Mouse (Mus musculus): ENCODE results near the gene Furin.
A peak's percentile ranks its signal among the peaks of the same experiment; 100 is the strongest.
"Not testable (repeated sequence)": the region's sequence is repeated elsewhere in the genome, so short reads cannot be mapped to it uniquely, and the experiment has no call there.

Gene Furin

DNA sequence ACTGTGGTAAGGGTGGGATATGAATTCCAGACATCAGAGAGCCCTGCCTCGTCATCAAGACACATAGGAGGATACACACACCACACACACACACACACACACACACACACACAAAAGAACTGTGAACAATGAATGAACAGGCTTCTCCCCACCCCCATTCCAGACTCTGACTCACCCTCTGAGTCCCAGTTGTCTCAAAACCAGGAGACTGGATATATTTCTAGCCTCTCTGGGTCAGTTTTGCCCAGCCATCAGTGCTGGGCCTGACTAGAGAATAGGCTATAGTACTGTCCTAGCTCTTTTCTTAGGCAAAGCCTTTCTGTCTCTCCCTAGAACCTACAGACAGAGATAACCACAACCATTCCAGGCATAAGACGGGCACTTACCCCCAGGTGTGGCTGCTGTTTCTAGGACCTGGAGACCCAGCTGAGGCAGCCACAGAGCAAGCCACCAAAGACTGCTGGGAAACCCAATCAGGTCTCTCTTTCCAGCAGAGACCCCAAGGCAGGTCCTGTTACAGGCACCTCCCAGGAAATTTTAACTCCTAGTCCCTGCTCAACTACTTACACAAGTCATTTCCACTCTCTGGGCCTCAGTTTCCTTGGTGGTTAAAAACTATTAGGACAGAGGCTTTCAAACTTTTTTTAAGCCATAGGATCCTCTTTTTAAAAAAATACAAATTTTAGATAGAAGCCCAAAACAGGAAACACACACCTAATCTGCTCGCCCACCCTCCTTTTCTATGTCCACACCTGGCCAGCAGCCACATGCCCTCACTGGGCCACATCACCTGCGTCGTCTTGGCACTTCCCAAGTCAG is 4.0 kb downstream of the Furin start:
- DNase-seq (ENCODE audit: low spot score in 2 of 2): no peak

DNA sequence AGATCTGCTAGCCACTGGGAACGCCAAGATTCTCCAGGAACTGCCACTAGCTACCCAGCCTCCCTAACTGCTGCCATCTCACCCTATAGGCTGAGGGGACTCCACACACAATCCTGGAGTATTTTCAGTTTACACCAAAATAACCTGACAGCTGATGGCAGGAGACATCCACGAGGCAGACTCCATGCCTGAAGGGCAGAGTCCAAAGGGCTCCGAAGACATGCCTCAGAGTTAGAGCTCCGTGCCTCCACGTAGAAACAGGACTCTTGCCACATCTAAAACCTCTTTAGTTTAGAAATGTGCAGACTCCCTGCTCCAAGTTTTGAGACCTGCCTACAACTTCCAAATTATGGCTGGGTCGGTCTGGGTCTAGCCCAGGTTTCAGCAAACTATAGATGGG is 4.7 kb downstream of the Furin start:
- DNase-seq (ENCODE audit: low spot score in 2 of 2): no peak

GRCm38 (mm10) chr7:80400099-80400498 is 5.1 kb downstream of the Furin start:
- DNase-seq (ENCODE audit: low spot score in 2 of 2): no peak

DNA sequence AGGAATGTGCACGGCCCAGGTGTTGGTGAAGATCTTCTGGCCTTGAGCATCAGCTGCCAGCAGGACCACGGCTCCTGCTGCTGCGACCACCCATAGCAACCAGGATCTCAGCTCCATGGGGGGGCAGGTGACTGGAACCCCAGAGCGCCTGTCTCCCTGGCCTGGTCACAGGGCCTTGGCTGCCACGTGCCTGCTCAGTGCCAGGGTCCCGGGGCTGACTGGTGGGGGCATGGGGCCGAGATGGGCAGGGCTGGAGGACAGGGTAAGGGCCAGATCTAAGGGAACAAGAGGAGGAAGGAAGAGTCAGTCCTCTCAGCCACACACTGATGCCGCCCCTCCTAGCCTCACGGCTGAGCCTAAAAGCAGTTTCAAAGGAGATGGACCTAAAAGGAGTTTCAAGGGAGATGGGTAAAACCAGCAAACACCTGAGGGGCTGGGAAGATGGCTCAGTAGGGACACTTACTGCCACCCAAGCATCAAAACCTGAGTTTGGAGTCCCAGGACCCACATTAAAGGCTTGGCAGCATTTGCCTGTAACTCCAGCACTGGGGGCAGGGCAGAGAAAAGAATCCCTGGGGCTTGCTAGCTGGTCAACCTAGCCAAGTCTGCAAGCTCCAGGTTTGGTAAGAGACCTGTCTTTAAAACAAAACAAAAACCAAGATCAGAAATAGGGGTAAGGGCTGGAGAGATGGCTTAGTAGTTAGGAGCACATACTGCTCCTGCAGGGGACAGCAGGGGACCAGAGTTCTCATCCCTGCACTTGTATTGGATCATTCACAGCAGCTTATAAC is 6.4 kb downstream of the Furin start:
- DNase-seq (ENCODE audit: low spot score in 2 of 2): no peak

DNA sequence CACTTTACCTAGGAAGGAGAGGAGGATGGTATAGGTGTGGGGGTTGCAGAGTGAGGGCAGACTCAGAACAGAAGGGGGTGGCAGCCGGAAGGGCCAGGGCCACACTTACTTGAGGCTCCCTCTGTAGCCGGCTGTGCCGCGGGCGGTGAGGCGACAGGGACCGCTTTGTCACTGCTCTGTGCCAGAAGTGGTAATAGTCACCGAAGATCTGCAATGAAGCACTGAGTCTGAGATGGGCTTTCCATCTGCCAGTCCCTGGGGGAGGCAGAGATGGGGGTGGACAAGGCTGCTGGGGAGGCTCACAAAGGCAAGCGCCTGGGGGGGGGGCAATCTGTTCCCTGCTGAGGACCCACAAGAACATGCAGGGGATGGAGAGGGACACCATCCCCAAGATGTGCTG is 7.2 kb downstream of the Furin start:
- DNase-seq (ENCODE audit: low spot score in 2 of 2): no peak

DNA sequence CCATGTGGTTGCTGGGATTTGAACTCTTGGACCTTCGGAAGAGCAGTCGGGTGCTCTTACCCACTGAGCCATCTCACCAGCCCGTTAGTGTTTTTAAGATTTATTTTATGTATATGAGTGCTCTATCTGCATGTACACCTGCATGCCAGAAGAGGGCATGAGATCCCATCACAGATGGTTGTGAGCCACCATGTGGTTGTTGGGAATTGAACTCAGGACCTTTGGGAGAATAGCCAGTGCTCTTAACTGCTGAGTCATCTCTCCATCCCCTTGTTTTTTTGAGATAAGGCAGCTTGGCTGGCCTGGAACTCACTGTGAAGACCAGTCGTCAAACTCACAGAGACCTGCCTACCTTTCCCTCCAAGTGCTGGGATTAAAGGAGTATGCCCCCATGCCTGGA is 8.8 kb downstream of the Furin start:
- not testable (repeated sequence) for DNase-seq (ENCODE audit: low spot score in 2 of 2)

- DNase-seq (ENCODE audit: low spot score in 2 of 2): no peak
These were observed 10.6 kb downstream of the Furin start for GRCm38 (mm10) chr7:80394600-80394999.

GRCm38 (mm10) chr7:80392119-80392518 is 13.1 kb downstream of the Furin start:
- no peak for DNase-seq (ENCODE audit: low spot score in 2 of 2)

- DNase-seq (ENCODE audit: low spot score in 2 of 2): peak in 1 of 2 experiments; percentile 41
These were observed 17.3 kb downstream of the Furin start, which contains the start of gene Fes for GRCm38 (mm10) chr7:80387633-80388543. Gene Fes, minus strand, starts transcription at chr7:80387946.

GRCm38 (mm10) chr7:80387033-80387632 is 18.1 kb downstream of the Furin start:
- DNase-seq (ENCODE audit: low spot score in 2 of 2): peak in 1 of 2 experiments; percentile 27

GRCm38 (mm10) chr7:80386235-80386930 is 18.9 kb downstream of the Furin start:
- DNase-seq (ENCODE audit: low spot score in 2 of 2): peak; percentile 77 to 89

DNA sequence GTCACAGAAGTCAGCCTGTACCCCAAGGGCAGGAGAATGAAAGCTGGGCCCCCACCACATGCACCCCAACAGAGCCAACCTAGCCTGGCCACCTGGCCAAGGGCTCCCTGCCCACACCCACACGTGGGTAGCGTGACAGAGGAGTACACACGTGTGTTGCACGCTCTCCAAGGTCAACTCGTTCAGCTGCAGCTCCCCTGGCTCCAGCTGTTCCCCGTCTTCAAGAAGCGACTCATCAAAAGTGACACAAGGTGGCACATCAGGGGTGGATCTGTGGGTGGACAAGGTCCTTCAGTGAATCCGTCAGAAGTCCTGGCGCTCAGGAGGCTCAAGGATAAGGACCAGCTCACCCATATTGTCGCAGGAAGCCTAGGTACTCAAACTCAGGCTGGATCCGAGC is 22.3 kb downstream of the Furin start:
- no peak for DNase-seq (ENCODE audit: low spot score in 2 of 2)

GRCm38 (mm10) chr7:80379531-80379930 is 25.7 kb downstream of the Furin start:
- DNase-seq (ENCODE audit: low spot score in 2 of 2): peak in 1 of 2 experiments; percentile 34

GRCm38 (mm10) chr7:80377471-80377870 is 27.8 kb downstream of the Furin start:
- peak in 1 of 2 experiments; percentile 66 for DNase-seq (ENCODE audit: low spot score in 2 of 2)

DNA sequence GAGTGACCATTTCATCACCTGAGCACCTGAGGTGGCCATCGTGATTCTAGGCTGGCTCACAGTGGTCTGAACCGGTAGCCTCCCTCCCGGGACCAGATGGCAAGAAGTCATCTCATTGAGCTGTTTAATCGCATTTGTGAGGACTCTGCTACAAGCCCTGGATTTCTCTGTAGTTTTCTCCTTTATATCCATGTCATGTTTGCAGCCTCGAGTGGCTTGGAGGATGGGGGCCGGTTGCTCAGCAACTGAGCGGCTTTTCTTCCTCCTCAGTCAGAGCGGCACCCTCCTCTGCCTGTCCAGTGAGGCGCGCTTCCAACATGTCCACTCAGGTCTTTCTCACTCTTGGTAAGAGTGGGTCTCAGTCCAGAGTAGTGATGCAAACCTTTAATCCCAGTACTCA is 29.0 kb downstream of the Furin start:
- no peak for DNase-seq (ENCODE audit: low spot score in 2 of 2)

- DNase-seq (ENCODE audit: low spot score in 2 of 2): no peak
These were observed 29.7 kb downstream of the Furin start for GRCm38 (mm10) chr7:80375376-80376039.

DNA sequence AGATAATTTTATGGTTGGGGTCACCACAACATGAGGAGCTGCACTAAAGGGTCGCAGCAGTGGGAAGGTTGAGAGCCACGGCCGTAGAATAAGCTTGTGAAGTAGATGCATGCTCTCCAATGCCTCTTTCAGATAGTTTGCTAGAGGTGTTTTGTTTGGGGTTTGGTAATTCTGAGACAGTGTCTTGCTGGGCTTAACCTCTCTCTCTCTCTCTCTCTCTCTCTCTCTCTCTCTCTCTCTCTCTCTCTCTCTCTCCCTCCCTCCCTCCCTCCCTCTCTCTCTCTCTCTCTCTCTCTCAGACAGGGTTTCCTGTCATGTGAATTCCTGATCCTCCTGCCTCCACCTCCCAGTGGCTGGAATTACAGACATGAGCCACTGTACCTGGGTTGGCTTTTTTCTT is 30.5 kb downstream of the Furin start:
- DNase-seq (ENCODE audit: low spot score in 2 of 2): no peak

- no peak for DNase-seq (ENCODE audit: low spot score in 2 of 2)
These were observed 31.0 kb downstream of the Furin start for GRCm38 (mm10) chr7:80374280-80374679.

GRCm38 (mm10) chr7:80373850-80374249 is 31.4 kb downstream of the Furin start:
- no peak for DNase-seq (ENCODE audit: low spot score in 2 of 2)

DNA sequence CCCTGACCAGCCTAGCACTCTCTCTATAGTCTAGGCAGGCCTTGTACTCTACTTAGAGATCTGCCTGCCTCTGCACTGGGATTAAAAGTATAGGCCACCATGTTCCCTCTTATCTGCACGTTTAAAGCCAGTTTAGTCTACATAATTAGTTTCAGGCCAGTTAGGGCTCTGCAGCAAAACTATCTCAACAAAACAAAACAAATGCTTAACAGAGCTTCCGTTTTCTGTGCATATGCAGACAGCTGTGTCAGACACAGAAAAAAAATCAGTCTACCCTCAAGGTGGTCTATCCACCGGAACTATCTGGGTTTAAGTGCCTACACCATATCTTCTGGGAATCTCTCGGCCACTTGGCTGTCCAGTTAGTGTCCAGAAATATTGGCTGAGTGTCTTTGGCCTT is 31.9 kb downstream of the Furin start:
- DNase-seq (ENCODE audit: low spot score in 2 of 2): no peak

Data from spleen, postnatal 14 days (tissue).